Mouse (Mus musculus) bone marrow macrophage, adult 2 months (primary cell): ENCODE results near the gene Hnrnpk.

Experiments
- CTCF ChIP-seq: IDR thresholded peaks from 2 replicates; pipeline ENCODE4 v1.5.1; 2012; ENCODE audit warnings: low read depth, mild to moderate bottlenecking, low read length, moderate library complexity
- POLR2A ChIP-seq: IDR thresholded peaks from 2 replicates; pipeline ENCODE4 v1.6.1; 2012; ENCODE audit warnings: mild to moderate bottlenecking, low read depth, low read length, borderline replicate concordance

GRCm38 (mm10) chr13:58415838-58416237 is 12.7 kb upstream of the Hnrnpk start:
- TF ChIP-seq CTCF: no peak
- no peak for TF ChIP-seq POLR2A
